Mouse (Mus musculus) stomach, embryonic 14.5 days (tissue): ENCODE results near the gene Galk2. TPM values are rescaled to one million over a fixed set of nuclear protein-coding genes. Genes with fewer than 3 reads are reported as not detected.

ENCODE experiments used
- ATAC-seq: fragments of 200-750 bp; cut with Nextera tagmentation; 2 replicates; pipeline ENCODE4 v1.8.0; 2017; ENCODE audit warnings: low read depth, moderate TSS enrichment; ENCODE audit not compliant: insufficient number of reproducible peaks, insufficient read depth, low FRiP score
- H3K27ac ChIP-seq: fragments of 300-500 bp; sonication (generic); 2 replicates; pipeline ENCODE4 v1.5.1; 2014; ENCODE audit warnings: mild to moderate bottlenecking, low read length, moderate library complexity, mixed read lengths
- H3K27me3 ChIP-seq: fragments of 300-500 bp; sonication (generic); 2 replicates; pipeline ENCODE4 v1.6.1; 2014; ENCODE audit warnings: low read length, control low read depth, mixed read lengths; ENCODE audit not compliant: control insufficient read depth, insufficient read depth
- H3K36me3 ChIP-seq: fragments of 300-500 bp; sonication (generic); 2 replicates; pipeline ENCODE4 v1.6.1; 2014; ENCODE audit warnings: mild to moderate bottlenecking, control low read depth, low read length, moderate library complexity, mixed read lengths; ENCODE audit not compliant: control insufficient read depth, insufficient read depth
- H3K4me1 ChIP-seq: fragments of 300-500 bp; sonication (generic); 2 replicates; pipeline ENCODE4 v1.6.1; 2014; ENCODE audit warnings: low read length, control low read depth, mixed read lengths; ENCODE audit not compliant: control insufficient read depth, insufficient read depth
- H3K4me2 ChIP-seq: fragments of 300-500 bp; sonication (generic); replicated peaks from 2 replicates; pipeline ENCODE4 v1.6.1; 2014; ENCODE audit warnings: low read depth, low read length, control low read depth
- H3K4me3 ChIP-seq: fragments of 300-500 bp; sonication (generic); 2 replicates; pipeline ENCODE4 v1.5.1; 2014; ENCODE audit warnings: low read depth, low read length, control low read depth
- H3K9ac ChIP-seq: fragments of 300-500 bp; sonication (generic); replicated peaks from 2 replicates; pipeline ENCODE4 v1.6.1; 2014; ENCODE audit warnings: low read depth, mild to moderate bottlenecking, control low read depth, low read length, moderate library complexity, mixed read lengths
- H3K9me3 ChIP-seq: fragments of 300-500 bp; sonication (generic); 2 replicates; pipeline ENCODE4 v1.6.1; 2016; ENCODE audit warnings: low read depth, low read length, control low read depth; ENCODE audit not compliant: control insufficient read depth
- WGBS: fragments of 180-500 bp; shearing (Covaris S2); extraction: QIAGEN DNeasy Blood & Tissue Kit; methylation state at CpG from one replicate; pipeline ENCODE4 v1.1.7; 2014; 5-methylcytosine and 5-hydroxymethylcytosine counted together
- polyA plus RNA-seq: library from polyadenylated mRNA; unstranded; fragments of >200 nt; fragmentation: Nextera tagmentation; extraction: Ambion mirVana; gene quantifications from 2 replicates; pipeline ENCODE4 v1.2.1, GENCODE M21; 2014

The Galk2 gene
- polyA plus RNA-seq, 1 experiment from 2014 or later = 42.6 TPM

- H3K4me1 ChIP-seq = no peaks in the 10 kb centered on the region
- H3K27ac ChIP-seq = no peak overlapping the region
- no peaks in the 10 kb centered on the region for H3K36me3 ChIP-seq
- H3K27me3 ChIP-seq = no peaks in the 10 kb centered on the region
- H3K4me3 ChIP-seq = no peak overlapping the region
- WGBS = 80% methylated on average over 4 of the region's 4 CpGs
- ATAC-seq = no peak
- H3K9ac ChIP-seq = no peak overlapping the region
- no peak overlapping the region for H3K4me2 ChIP-seq
- H3K9me3 ChIP-seq = no peaks in the 10 kb centered on the region
Measured at GRCm38 (mm10) chr2:125922877-125923276, 64.0 kb downstream of the Galk2 start.

DNA sequence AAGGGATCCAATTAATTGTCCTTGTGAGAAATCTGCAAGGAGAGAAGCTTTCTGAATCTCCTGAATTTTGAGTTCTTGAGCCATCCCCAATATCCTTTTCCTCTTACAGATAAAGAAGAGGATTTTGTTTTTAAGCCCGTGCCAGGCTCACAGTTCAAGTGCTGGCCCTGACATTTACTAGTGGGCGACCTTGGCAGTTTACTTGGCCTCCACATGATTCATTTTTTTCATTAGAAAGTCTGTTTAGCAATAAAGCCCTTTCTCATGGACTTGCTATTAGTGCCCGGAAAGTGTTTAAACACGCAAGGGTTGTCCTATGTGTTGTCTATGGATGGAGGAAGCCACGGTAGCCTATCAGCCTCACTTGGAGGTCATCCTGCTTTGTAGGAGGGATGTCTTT, 64.4 kb downstream of the Galk2 start:
- 93% methylated on average over 5 of the region's 5 CpGs for WGBS
- no peak overlapping the region for H3K4me3 ChIP-seq
- no peak for ATAC-seq
- H3K9me3 ChIP-seq = no peaks in the 10 kb centered on the region
- no peak overlapping the region for H3K9ac ChIP-seq
- H3K36me3 ChIP-seq = 0 out of 2 replicates have a peak, but pooled peaks cover under 1% of the 10 kb centered on the region
- no peak overlapping the region for H3K4me2 ChIP-seq
- H3K27ac ChIP-seq = no peak overlapping the region
- no peaks in the 10 kb centered on the region for H3K27me3 ChIP-seq
- no peaks in the 10 kb centered on the region for H3K4me1 ChIP-seq

- H3K4me3 ChIP-seq = no peak overlapping the region
- H3K36me3 ChIP-seq = peaks cover 3% of the 10 kb centered on the region; the same call in 1 of the 2 replicates
- H3K27ac ChIP-seq = no peak overlapping the region
- 85% methylated on average over 1 of the region's 1 CpGs for WGBS
- no peak overlapping the region for H3K9ac ChIP-seq
- H3K4me2 ChIP-seq = no peak overlapping the region
- no peaks in the 10 kb centered on the region for H3K9me3 ChIP-seq
- H3K27me3 ChIP-seq = no peaks in the 10 kb centered on the region
- no peaks in the 10 kb centered on the region for H3K4me1 ChIP-seq
- ATAC-seq = no peak
Measured at GRCm38 (mm10) chr2:125924554-125924953, 65.6 kb downstream of the Galk2 start.

DNA sequence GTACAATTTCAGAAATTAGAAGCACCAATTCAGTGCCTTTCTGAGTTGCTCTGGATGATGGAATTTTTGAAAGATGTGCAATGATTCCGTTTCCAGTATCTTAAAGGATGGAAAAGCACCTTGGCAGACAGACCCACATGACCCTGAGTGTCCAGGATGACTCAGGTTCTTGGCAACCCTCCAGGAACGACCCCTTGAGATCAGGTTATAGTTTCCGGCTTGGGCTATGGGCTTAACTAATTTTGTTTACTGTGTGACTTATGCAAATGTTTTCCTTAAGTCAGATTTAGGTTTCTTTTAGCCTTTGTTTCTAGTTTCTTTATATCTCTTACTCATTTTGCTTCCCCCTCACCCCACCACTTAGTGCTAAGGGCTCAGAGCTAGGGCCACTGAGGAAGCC, 66.2 kb downstream of the Galk2 start:
- H3K9me3 ChIP-seq = no peaks in the 10 kb centered on the region
- no peaks in the 10 kb centered on the region for H3K27me3 ChIP-seq
- WGBS = 60% methylated on average over 3 of the region's 3 CpGs
- H3K4me3 ChIP-seq = no peak overlapping the region
- no peak overlapping the region for H3K9ac ChIP-seq
- no peak for ATAC-seq
- H3K27ac ChIP-seq = no peak overlapping the region
- H3K4me2 ChIP-seq = no peak overlapping the region
- peaks cover 3% of the 10 kb centered on the region; the same call in 1 of the 2 replicates for H3K36me3 ChIP-seq
- H3K4me1 ChIP-seq = no peaks in the 10 kb centered on the region

GRCm38 (mm10) chr2:125929396-125929795, 70.5 kb downstream of the Galk2 start:
- H3K27me3 ChIP-seq = no peaks in the 10 kb centered on the region
- H3K4me1 ChIP-seq = no peaks in the 10 kb centered on the region
- no peak for ATAC-seq
- no peak overlapping the region for H3K4me2 ChIP-seq
- WGBS = 92% methylated on average over 3 of the region's 3 CpGs
- no peak overlapping the region for H3K4me3 ChIP-seq
- no peak overlapping the region for H3K9ac ChIP-seq
- no peaks in the 10 kb centered on the region for H3K9me3 ChIP-seq
- no peak overlapping the region for H3K27ac ChIP-seq
- H3K36me3 ChIP-seq = peaks cover 8% of the 10 kb centered on the region; the same call in 1 of the 2 replicates

DNA sequence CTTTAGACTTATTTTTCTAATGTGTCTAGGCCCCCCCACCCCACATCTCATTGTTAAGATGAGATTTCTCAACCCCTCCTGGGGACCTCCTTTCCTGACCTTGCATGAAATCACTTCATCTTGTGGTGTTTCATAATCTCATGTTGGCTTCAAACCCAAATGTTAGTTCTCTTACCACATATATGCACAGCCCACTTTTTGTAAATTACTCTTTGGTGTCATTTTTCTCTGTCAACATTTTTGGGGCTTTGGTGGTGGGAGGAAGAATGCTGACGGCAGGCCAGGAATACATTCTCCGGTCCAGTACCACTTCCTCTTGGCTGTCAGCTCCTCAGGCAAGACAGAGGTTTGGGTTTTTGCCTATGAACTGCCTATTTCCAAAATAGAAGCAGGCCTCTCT, 71.0 kb downstream of the Galk2 start:
- no peak overlapping the region for H3K27ac ChIP-seq
- peaks cover 8% of the 10 kb centered on the region; the same call in 1 of the 2 replicates for H3K36me3 ChIP-seq
- H3K4me3 ChIP-seq = no peak overlapping the region
- no peak overlapping the region for H3K9ac ChIP-seq
- H3K4me1 ChIP-seq = no peaks in the 10 kb centered on the region
- ATAC-seq = no peak
- no peak overlapping the region for H3K4me2 ChIP-seq
- H3K9me3 ChIP-seq = no peaks in the 10 kb centered on the region
- no peaks in the 10 kb centered on the region for H3K27me3 ChIP-seq
- 54% methylated on average over 2 of the region's 2 CpGs for WGBS

DNA sequence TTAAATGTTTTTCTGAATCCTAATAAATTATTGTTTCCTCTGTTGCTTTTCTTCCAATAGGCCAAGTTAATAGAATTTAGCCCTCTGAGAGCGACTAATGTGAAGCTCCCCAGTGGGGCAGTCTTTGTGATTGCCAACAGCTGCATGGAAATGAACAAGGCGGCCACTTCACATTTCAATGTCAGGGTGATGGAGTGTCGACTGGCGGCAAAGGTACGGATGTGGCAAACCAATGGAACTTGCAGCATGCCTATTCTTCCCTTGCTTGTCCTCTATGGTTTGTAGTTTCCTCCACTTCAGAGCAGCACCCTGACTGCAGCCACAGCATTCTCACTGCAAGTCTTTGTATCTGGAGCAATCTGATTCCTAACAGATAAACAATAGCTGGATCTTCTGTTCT, 72.3 kb downstream of the Galk2 start:
- ATAC-seq = no peak
- no peak overlapping the region for H3K9ac ChIP-seq
- no peaks in the 10 kb centered on the region for H3K27me3 ChIP-seq
- 85% methylated on average over 5 of the region's 5 CpGs for WGBS
- H3K4me3 ChIP-seq = no peak overlapping the region
- no peak overlapping the region for H3K27ac ChIP-seq
- no peaks in the 10 kb centered on the region for H3K4me1 ChIP-seq
- peaks cover 8% of the 10 kb centered on the region; the same call in 1 of the 2 replicates for H3K36me3 ChIP-seq
- no peak overlapping the region for H3K4me2 ChIP-seq
- H3K9me3 ChIP-seq = no peaks in the 10 kb centered on the region

GRCm38 (mm10) chr2:125932734-125933133, 73.8 kb downstream of the Galk2 start:
- Histone ChIP-seq H3K9me3 (no peaks in the 10 kb centered on the region), H3K4me2 (no peak overlapping the region), H3K4me3 (no peak overlapping the region), H3K27me3 (no peaks in the 10 kb centered on the region), H3K36me3 (peaks cover 8% of the 10 kb centered on the region; the same call in 1 of the 2 replicates), H3K27ac (no peak overlapping the region), H3K4me1 (no peaks in the 10 kb centered on the region), H3K9ac (no peak overlapping the region)
- no peak for ATAC-seq

- Histone ChIP-seq H3K4me2 (no peak overlapping the region), H3K4me3 (no peak overlapping the region), H3K9ac (no peak overlapping the region), H3K27me3 (no peaks in the 10 kb centered on the region), H3K27ac (no peak overlapping the region), H3K36me3 (peaks cover 4% of the 10 kb centered on the region; the same call in 1 of the 2 replicates), H3K4me1 (no peaks in the 10 kb centered on the region), H3K9me3 (no peaks in the 10 kb centered on the region)
- WGBS = 66% methylated on average over 3 of the region's 3 CpGs
- no peak for ATAC-seq
Measured at GRCm38 (mm10) chr2:125933977-125934376, 75.1 kb downstream of the Galk2 start.
